Mouse (Mus musculus) ES-E14 (cell line): Measurements from ENCODE around the gene Srr.

Experiments used
- CHD2 ChIP-seq: IDR thresholded peaks from 2 replicates; pipeline ENCODE4 v1.6.1; 2014; ENCODE audit warnings: mild to moderate bottlenecking, low read depth, low read length, inconsistent platforms
- HCFC1 ChIP-seq: IDR thresholded peaks from 2 replicates; pipeline ENCODE4 v1.6.1; 2012; ENCODE audit warnings: low read length, inconsistent platforms, borderline replicate concordance; ENCODE audit not compliant: insufficient read depth
- MAFK ChIP-seq: IDR thresholded peaks from 2 replicates; pipeline ENCODE4 v1.6.1; 2014; ENCODE audit warnings: mild to moderate bottlenecking, low read depth, low read length, inconsistent platforms; ENCODE audit not compliant: insufficient read depth
- ZC3H11A ChIP-seq: IDR thresholded peaks from 2 replicates; pipeline ENCODE4 v1.6.1; 2012; ENCODE audit warnings: low read depth, mild to moderate bottlenecking, inconsistent platforms, low read length, borderline replicate concordance

- TF ChIP-seq HCFC1 (no peak), CHD2 (no peak), MAFK (no peak), ZC3H11A (no peak)
Observed at GRCm38 (mm10) chr11:74896901-74897677, 28.7 kb downstream of the Srr start, which contains the start of gene Sgsm2.
